Mouse (Mus musculus) lung, postnatal 0 days (tissue): Measurements from ENCODE around the gene Cd59a.

Experiments
- CTCF ChIP-seq: IDR thresholded peaks from 2 replicates; pipeline ENCODE4 v1.5.1; 2016; ENCODE audit warnings: antibody characterized with exemption, mild to moderate bottlenecking
- EP300 ChIP-seq: IDR thresholded peaks from 2 replicates; pipeline ENCODE4 v1.6.1; 2016; ENCODE audit warnings: antibody characterized with exemption, mild to moderate bottlenecking, control low read depth

DNA sequence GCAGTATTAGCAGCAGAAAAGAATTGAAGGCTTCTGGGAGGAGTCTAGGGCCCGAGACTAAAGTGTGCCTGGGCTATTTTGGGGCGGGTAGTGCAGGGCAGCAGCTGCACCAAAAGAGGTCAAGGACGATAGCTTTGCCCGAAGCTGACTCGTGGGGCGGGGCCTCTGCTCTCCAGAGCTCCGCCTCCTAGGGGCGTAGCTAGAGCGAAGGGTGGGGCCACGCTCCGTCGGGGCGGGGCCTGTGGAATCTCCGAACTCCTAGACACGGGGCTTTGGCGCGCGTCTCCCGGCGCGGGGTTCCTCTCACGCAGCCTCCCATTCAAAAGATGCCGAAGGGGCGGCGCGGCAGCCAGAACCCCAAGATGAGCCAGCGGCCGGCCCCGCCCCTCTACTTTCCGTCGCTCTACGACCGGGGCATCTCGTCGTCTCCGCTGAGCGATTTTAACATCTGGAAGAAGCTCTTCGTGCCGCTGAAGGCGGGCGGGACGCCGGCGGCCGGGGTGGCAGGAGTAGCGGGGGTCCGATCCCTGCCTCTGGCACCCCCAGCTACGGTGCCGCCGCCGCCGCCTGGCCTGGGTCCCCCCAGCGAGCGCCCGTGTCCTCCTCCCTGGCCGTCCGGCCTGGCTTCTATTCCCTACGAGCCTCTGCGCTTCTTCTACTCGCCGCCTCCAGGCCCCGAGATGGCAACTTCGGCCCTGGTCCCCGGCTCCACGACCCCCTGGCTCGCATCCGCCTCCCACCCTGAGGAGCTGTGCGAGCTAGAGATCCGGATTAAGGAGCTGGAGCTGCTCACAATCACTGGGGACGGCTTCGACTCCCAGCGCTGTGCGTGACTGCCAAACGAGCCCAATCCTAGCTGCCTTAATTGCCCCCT lies 27.1 kb downstream of the Cd59a start, which contains the start of gene A930018P22Rik:
- peak; percentile 22; the same call in 1 of the 2 replicates for TF ChIP-seq CTCF
- TF ChIP-seq EP300 = no peak
